Mouse (Mus musculus): ENCODE results near the gene Sart3. TPM values are rescaled to one million over a fixed set of nuclear protein-coding genes. Genes with fewer than 3 reads are reported as not detected.

Sart3 gene
- polyA plus RNA-seq (2015; fragmentation: Nextera tagmentation; extraction: Ambion mirVana): 18.7 and 21.1 TPM in 2 replicates

GRCm38 (mm10) chr5:113772450-113772895, at the start of gene Sart3, which contains the start of gene Iscu:
Gene Sart3 (minus strand): TSS chr5:113772510.
Gene Iscu (plus strand): TSS chr5:113772748.

GRCm38 (mm10) chr5:113800280-113800679, 28.0 kb upstream of the Sart3 start, which contains the start of gene Tmem119:
Gene Tmem119 (minus strand): TSS chr5:113800516.

GRCm38 (mm10) chr5:113735345-113736112, 36.8 kb downstream of the Sart3 start, which contains the start of gene Ficd:
Gene Ficd (plus strand): TSS chr5:113735803.

GRCm38 (mm10) chr5:113724446-113724845, 47.9 kb downstream of the Sart3 start, which contains the start of gene 1700069L16Rik:
Gene 1700069L16Rik (minus strand): TSS chr5:113724772.

Other genes starting within 250 kb of the Sart3 start
- 2.4 and 2.6 TPM in 2 replicates for gene Cmklr1, start 122.1 kb downstream of the Sart3 start, polyA plus RNA-seq (2015; fragmentation: Nextera tagmentation; extraction: Ambion mirVana)
- not detected in 2 replicates for gene 1700069L16Rik, start 47.7 kb downstream of the Sart3 start, polyA plus RNA-seq (2015; fragmentation: Nextera tagmentation; extraction: Ambion mirVana)
- gene Ficd, start 36.7 kb downstream of the Sart3 start, polyA plus RNA-seq (2015; fragmentation: Nextera tagmentation; extraction: Ambion mirVana): 1.9 and 2.1 TPM in 2 replicates
- 143 and 147 TPM in 2 replicates for gene Iscu, start 238 bp upstream of the Sart3 start, polyA plus RNA-seq (2015; fragmentation: Nextera tagmentation; extraction: Ambion mirVana)
- 12.8 and 18.1 TPM in 2 replicates for gene Tmem119, start 28.0 kb upstream of the Sart3 start, polyA plus RNA-seq (2015; fragmentation: Nextera tagmentation; extraction: Ambion mirVana)
- gene Selplg, start 60.1 kb upstream of the Sart3 start, polyA plus RNA-seq (2015; fragmentation: Nextera tagmentation; extraction: Ambion mirVana): 58.2 and 72.8 TPM in 2 replicates
- gene Coro1c, start 136.2 kb upstream of the Sart3 start, polyA plus RNA-seq (2015; fragmentation: Nextera tagmentation; extraction: Ambion mirVana): 46.1 and 52.4 TPM in 2 replicates
- gene Ssh1, start 221.4 kb upstream of the Sart3 start, polyA plus RNA-seq (2015; fragmentation: Nextera tagmentation; extraction: Ambion mirVana): 7.0 and 7.7 TPM in 2 replicates
- gene Dao, start 231.2 kb upstream of the Sart3 start, polyA plus RNA-seq (2015; fragmentation: Nextera tagmentation; extraction: Ambion mirVana): not detected in 2 replicates